Mouse (Mus musculus) ovary, postnatal 14 days (tissue): ENCODE results near the gene Nacc1.
A peak's percentile ranks its signal among the peaks of the same experiment; 100 is the strongest.

ENCODE experiments used
- DNase-seq: peaks from one replicate; pipeline ENCODE4 v3.0.0; 2022; ENCODE audit warnings: low spot score

Nacc1 gene

GRCm38 (mm10) chr8:84714161-84714560 lies 26.5 kb upstream of the Nacc1 start:
- no peak for DNase-seq

DNA sequence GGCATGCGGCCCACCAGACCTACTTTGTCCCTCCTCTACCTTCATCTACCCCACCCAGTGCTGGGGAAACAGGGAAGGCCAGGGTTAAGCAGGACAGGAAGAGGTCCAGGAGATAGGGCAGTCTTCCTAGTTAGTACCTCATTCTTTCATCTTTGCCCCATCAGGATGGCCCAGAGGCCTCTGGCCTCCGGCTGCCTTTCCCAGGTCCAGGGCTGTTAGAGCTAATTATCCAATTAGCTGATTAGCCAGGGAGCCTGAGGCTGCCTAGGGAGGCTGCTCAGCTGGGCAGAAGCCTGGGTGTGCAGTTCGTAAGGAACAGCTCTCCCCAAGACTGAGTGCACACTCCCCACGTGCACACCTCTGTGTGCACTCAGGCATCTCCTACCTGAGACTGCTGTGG lies 25.7 kb upstream of the Nacc1 start:
- DNase-seq, result no peak

- DNase-seq, result no peak
These were observed 25.1 kb upstream of the Nacc1 start for GRCm38 (mm10) chr8:84712759-84713120.

GRCm38 (mm10) chr8:84711933-84712758 lies 24.5 kb upstream of the Nacc1 start:
- DNase-seq, result no peak

GRCm38 (mm10) chr8:84711312-84711711 lies 23.6 kb upstream of the Nacc1 start:
- DNase-seq, result no peak

GRCm38 (mm10) chr8:84709931-84710330 lies 22.3 kb upstream of the Nacc1 start:
- no peak for DNase-seq

- DNase-seq, result peak; percentile 85
These were observed 21.3 kb upstream of the Nacc1 start for GRCm38 (mm10) chr8:84708774-84709475.

DNA sequence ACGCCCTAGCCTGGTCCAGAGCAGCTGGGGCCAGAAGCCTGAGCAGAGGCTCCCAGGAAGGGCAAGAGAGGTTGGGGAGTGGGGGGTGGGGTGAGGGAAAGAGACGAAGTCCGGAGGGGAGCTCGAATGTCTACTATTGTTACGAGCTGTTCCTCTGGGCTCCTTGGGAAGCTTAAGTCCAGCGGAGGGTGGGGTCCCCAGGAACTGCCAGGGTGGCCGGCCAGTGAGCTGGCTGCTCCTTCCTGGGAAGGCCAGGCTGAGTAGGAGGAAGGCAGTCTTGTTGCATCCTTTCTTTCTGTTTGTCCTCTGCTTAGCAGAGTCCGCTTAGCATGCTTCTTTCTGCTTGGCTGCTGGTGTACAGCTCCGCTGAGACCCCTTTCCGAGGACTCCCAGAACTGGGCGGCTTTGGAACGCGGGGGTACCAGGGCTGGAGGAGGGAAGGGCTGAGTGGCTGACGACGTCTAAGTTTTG lies 20.4 kb upstream of the Nacc1 start:
- no peak for DNase-seq

DNA sequence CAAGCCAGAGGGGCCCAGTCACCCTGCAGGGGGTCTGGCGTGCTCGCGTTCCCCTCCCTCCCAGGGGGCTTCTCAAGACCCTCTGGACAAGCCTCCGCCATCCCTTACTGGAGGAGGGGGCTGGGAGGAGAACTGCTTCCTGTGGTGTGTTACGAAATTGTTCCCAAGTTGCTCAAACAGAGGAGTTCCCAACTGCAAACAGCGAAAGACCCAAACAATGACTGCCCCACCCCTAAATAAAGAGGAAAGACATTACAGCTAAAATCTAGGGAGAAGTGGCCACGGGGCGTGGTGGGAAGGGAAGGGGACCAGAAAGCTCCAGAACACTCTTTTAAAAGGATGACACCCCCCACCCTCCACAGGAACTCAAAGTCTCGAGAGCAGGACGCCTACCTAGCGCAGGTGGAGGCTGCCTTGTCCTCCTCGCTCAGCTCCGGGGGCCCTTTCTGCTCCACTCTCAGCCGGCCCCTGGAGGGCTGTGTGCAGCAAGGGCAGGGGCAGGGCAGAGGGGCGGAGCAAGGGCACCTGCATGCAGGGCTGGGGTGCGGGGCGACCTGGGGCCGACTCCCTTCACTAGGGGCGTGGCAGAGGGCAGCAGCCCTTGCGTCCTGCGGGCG lies 19.7 kb upstream of the Nacc1 start:
- no peak for DNase-seq

DNA sequence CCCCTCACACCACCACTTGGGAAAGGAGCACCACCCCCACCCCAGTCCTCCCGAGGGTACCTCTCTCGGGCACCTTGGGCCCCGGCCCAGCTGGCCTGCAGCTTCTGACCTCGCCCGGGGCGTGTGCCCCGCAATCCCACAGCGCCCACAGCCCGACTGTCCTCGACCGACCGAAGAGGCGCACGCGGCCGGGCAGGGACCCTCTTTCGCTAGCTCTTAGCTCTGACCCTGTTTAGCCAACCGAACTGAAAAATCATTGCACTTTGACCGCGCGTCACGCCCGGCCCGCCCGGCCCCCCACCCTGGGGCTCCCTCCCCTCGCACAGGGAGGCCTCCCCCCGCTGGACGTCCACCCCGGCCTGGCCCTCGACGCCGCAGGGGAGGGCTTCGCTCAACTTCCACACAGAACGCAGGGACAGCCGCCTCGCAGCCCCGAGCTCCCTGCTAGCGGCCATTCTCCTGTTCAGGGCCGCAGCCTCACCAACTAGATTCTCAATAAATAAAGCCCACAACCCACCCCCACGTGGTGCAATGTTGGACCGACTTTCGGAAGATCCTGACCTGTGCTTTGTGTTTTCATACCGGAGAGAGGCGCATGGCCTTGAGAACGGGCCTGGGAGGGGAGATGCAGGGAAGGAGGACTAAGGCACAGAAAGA lies 19.1 kb upstream of the Nacc1 start:
- DNase-seq, result no peak

- no peak for DNase-seq
These were observed 18.3 kb upstream of the Nacc1 start for GRCm38 (mm10) chr8:84705960-84706359.

- DNase-seq, result no peak
These were observed 17.5 kb upstream of the Nacc1 start for GRCm38 (mm10) chr8:84704867-84705831.

DNA sequence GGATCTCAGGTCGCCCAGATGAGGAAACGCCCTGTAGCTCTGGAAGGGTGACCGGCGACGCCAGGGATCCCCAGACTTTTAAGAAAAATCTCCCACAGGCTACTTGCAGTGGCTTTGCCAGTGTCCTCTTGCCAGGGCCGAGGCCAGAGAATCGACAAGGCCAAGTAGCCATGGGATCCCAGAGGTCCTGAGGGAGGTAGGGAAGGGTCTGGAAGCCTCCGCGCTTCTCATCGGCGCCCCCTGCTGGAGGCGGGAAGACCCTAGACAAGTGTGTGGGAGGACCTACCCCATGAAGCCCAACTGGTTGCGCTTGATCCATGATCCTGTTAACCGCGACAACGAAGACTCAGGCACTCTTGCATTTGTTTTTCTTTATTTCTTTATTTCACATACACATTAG lies 16.7 kb upstream of the Nacc1 start:
- DNase-seq, result no peak

DNA sequence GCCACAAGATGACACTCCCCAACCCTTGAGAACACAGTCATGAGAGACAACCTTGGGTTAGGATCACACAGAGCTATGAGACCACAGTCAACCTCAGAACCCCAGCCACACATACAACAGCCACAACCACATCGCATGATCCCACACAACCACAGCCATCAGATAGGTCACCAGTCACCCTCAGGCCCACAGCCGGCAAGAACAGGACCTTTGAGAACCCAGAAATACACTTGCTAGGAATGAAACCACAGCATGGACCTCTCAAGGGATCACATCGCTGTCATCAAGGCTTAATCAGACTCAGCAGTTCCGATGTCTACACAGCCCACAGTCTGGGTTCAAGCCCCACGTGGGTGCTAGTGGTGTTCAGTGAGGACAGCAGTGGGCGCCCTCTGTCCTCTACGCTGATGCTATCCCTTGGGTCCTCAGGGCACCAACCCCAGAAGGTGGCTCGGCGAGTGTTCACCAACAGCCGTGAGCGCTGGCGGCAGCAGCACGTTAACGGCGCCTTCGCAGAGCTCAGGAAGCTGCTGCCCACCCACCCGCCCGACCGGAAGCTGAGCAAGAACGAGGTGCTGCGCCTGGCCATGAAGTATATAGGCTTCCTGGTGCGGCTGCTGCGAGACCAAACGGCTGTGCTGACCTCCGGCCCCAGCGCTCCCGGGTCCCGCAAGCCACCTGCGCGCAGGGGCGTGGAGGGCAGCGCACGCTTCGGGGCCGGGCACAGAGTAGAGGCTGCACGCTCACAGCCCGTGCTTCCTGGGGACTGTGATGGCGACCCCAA lies 16.0 kb upstream of the Nacc1 start:
- no peak for DNase-seq

GRCm38 (mm10) chr8:84702963-84703465 lies 15.4 kb upstream of the Nacc1 start:
- no peak for DNase-seq

- DNase-seq, result no peak
These were observed 14.9 kb upstream of the Nacc1 start for GRCm38 (mm10) chr8:84702561-84702960.

- no peak for DNase-seq
These were observed 13.6 kb upstream of the Nacc1 start, which contains the start of gene Lyl1 for GRCm38 (mm10) chr8:84700941-84701911. Lyl1 (plus strand) TSS chr8:84701457.

GRCm38 (mm10) chr8:84700526-84700925 lies 12.9 kb upstream of the Nacc1 start:
- no peak for DNase-seq

DNA sequence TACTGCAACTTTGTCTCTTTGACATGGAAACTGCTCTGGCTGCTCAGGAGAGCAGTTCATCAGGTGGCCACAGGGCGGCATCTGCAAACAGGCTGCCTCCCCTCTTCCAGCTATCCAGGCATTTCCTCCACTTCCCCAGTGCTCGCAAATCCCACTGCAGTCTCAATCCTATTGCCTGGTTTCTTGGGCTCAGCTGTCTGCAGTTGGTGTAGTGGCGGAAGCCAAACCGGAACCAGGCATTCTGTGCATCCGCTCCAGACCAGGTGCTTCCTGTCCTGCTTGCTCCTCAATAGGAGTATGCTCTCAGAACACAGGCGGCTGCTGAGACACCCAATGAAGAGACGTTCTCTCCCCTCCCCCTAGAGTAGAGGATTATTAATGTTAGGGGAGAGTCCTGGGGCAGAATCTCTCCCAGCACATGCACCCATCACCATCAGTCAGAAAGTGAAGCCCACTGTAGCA lies 12.2 kb upstream of the Nacc1 start:
- DNase-seq, result no peak
